Mouse (Mus musculus) midbrain, embryonic 13.5 days (tissue): ENCODE results near the gene Mtm1. TPM values are rescaled to one million over a fixed set of nuclear protein-coding genes. Genes with fewer than 3 reads are reported as not detected.
"Not testable (repeated sequence)": the region's sequence is repeated elsewhere in the genome, so short reads cannot be mapped to it uniquely, and the experiment has no call there.

Experiments used
- ATAC-seq: fragments of 200-750 bp; cut with Nextera tagmentation; 2 replicates; pipeline ENCODE4 v1.8.0; 2017; ENCODE audit warnings: mild to moderate bottlenecking, moderate TSS enrichment, moderate library complexity
- H3K27ac ChIP-seq: fragments of 300-500 bp; sonication (generic); 2 replicates; pipeline ENCODE4 v1.5.1; 2015; ENCODE audit warnings: inconsistent platforms, mild to moderate bottlenecking, moderate library complexity
- H3K27me3 ChIP-seq: fragments of 300-500 bp; sonication (generic); 2 replicates; pipeline ENCODE4 v1.6.1; 2015; ENCODE audit warnings: mild to moderate bottlenecking, inconsistent platforms
- H3K36me3 ChIP-seq: fragments of 300-500 bp; sonication (generic); 2 replicates; pipeline ENCODE4 v1.6.1; 2015; ENCODE audit warnings: mild to moderate bottlenecking, inconsistent platforms
- H3K4me1 ChIP-seq: fragments of 300-500 bp; sonication (generic); replicated peaks from 2 replicates; pipeline ENCODE4 v1.6.1; 2015; ENCODE audit warnings: inconsistent platforms
- H3K4me2 ChIP-seq: fragments of 300-500 bp; sonication (generic); replicated peaks from 2 replicates; pipeline ENCODE4 v1.6.1; 2015; ENCODE audit warnings: moderate library complexity, mild to moderate bottlenecking, inconsistent platforms
- H3K4me3 ChIP-seq: fragments of 300-500 bp; sonication (generic); replicated peaks from 2 replicates; pipeline ENCODE4 v1.5.1; 2015; ENCODE audit warnings: mild to moderate bottlenecking, inconsistent platforms
- H3K9ac ChIP-seq: fragments of 300-500 bp; sonication (generic); replicated peaks from 2 replicates; pipeline ENCODE4 v1.6.1; 2015; ENCODE audit warnings: mild to moderate bottlenecking, inconsistent platforms
- H3K9me3 ChIP-seq: fragments of 300-500 bp; sonication (generic); 2 replicates; pipeline ENCODE4 v1.6.1; 2016; ENCODE audit warnings: mild to moderate bottlenecking, inconsistent platforms
- WGBS: fragments of 180-500 bp; shearing (Covaris S2); methylation state at CpG from one replicate; pipeline ENCODE4 v1.1.7; 2015; 5-methylcytosine and 5-hydroxymethylcytosine counted together
- polyA plus RNA-seq: library from polyadenylated mRNA; unstranded; fragments of >200 nt; fragmentation: Nextera tagmentation; extraction: Ambion mirVana; gene quantifications from 2 replicates; pipeline ENCODE4 v1.2.1, GENCODE M21; 2015

The Mtm1 gene
- polyA plus RNA-seq, 1 experiment from 2014 or later: 4.3 TPM

GRCm38 (mm10) chrX:71296005-71296404 is 85.4 kb downstream of the Mtm1 start:
- WGBS: 83% methylated on average over 2 of the region's 2 CpGs
- no peak overlapping the region for H3K4me2 ChIP-seq
- no peaks in the 10 kb centered on the region for H3K9me3 ChIP-seq
- no peaks in the 10 kb centered on the region for H3K27me3 ChIP-seq
- no peak overlapping the region for H3K4me3 ChIP-seq
- ATAC-seq: no peak
- H3K36me3 ChIP-seq: no peaks in the 10 kb centered on the region
- no peak overlapping the region for H3K27ac ChIP-seq
- H3K9ac ChIP-seq: no peak overlapping the region
- no peaks in the 10 kb centered on the region for H3K4me1 ChIP-seq

GRCm38 (mm10) chrX:71302148-71302547 is 91.6 kb downstream of the Mtm1 start:
- 94% methylated on average over 5 of the region's 5 CpGs for WGBS
- ATAC-seq: no peak
- Histone ChIP-seq H3K4me1 (no peaks in the 10 kb centered on the region), H3K9ac (no peak overlapping the region), H3K27me3 (no peaks in the 10 kb centered on the region), H3K9me3 (no peaks in the 10 kb centered on the region), H3K27ac (no peak overlapping the region), H3K36me3 (no peaks in the 10 kb centered on the region), H3K4me3 (no peak overlapping the region), H3K4me2 (no peak overlapping the region)

DNA sequence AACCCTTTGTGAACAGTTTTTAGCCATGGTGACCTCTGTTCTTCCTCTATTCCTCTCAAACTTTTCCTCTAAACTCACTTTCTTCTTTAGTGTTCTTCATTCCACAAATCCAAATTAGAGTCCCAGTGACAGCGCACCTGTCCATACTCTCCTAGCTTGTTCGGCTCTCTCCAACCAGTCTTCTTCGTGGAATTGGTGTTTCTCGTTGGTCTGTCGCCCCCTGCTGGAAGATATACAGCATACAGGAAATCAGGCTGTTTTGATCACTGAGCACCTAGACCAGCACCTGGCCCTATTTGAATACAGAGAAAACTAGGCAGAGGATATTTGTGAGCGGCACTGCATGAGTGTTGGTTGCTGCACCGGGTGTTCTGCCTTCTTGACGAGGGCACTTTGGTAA is 100.7 kb downstream of the Mtm1 start:
- no peak overlapping the region for H3K27ac ChIP-seq
- H3K4me3 ChIP-seq: no peak overlapping the region
- H3K27me3 ChIP-seq: no peaks in the 10 kb centered on the region
- no peak overlapping the region for H3K9ac ChIP-seq
- H3K36me3 ChIP-seq: no peaks in the 10 kb centered on the region
- ATAC-seq: peak; percentile 76; the same call in 1 of the 2 replicates
- H3K9me3 ChIP-seq: no peaks in the 10 kb centered on the region
- 39% methylated on average over 8 of the region's 8 CpGs for WGBS
- H3K4me2 ChIP-seq: no peak overlapping the region
- no peaks in the 10 kb centered on the region for H3K4me1 ChIP-seq

DNA sequence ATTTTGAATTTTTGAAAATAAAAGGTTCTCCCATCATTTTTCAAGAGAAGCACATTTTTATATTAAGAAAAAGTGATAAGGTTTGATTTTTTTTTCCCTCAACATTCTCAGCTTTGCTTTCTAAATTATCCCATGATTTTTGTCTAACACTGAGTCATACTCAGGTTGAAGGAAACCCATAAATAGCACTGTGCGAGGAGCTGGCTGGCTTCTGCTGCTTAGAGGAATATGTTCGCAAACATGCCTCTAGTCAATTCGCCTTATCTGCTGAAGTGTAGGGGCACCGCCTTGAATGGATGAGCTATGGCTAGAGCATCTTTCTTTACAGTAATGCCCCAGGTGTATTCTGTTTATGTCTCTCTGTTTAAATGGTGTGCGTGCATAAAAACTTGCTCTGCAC is 103.8 kb downstream of the Mtm1 start:
- Histone ChIP-seq H3K9me3 (no peaks in the 10 kb centered on the region), H3K9ac (no peak overlapping the region), H3K4me1 (no peaks in the 10 kb centered on the region), H3K4me2 (no peak overlapping the region), H3K4me3 (no peak overlapping the region), H3K36me3 (no peaks in the 10 kb centered on the region), H3K27me3 (no peaks in the 10 kb centered on the region), H3K27ac (no peak overlapping the region)
- 92% methylated on average over 5 of the region's 5 CpGs for WGBS
- ATAC-seq: no peak

GRCm38 (mm10) chrX:71352033-71352432 is 141.5 kb downstream of the Mtm1 start:
- H3K4me3 ChIP-seq: no peak overlapping the region
- no peaks in the 10 kb centered on the region for H3K4me1 ChIP-seq
- no peak for ATAC-seq
- WGBS: 67% methylated on average over 1 of the region's 1 CpGs
- H3K27ac ChIP-seq: no peak overlapping the region
- H3K4me2 ChIP-seq: no peak overlapping the region
- no peaks in the 10 kb centered on the region for H3K36me3 ChIP-seq
- H3K9ac ChIP-seq: no peak overlapping the region
- no peaks in the 10 kb centered on the region for H3K27me3 ChIP-seq
- no peaks in the 10 kb centered on the region for H3K9me3 ChIP-seq

DNA sequence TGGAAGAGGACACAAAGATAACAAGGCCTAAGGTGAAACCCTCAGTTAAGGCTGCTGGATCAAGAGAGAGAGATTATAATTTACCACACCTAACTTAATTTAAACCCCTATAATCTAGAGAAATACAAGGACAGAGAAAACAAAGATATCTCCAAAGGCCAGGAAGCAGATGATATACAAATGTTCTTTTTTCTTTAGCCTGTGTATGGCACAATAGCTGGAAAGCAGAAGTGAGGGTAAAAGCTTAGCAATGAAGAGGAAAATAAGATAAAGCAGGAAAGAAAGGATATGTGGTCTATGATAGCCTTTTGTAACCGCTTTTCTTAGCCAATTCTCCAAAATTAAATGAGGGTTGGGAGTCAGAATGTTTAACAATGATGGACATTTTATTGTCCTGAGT is 144.8 kb downstream of the Mtm1 start:
- no peak overlapping the region for H3K4me2 ChIP-seq
- WGBS: 71% methylated on average over 1 of the region's 1 CpGs
- H3K4me1 ChIP-seq: no peaks in the 10 kb centered on the region
- no peak overlapping the region for H3K4me3 ChIP-seq
- H3K36me3 ChIP-seq: no peaks in the 10 kb centered on the region
- H3K27ac ChIP-seq: no peak overlapping the region
- no peak overlapping the region for H3K9ac ChIP-seq
- no peaks in the 10 kb centered on the region for H3K27me3 ChIP-seq
- H3K9me3 ChIP-seq: no peaks in the 10 kb centered on the region
- no peak for ATAC-seq

DNA sequence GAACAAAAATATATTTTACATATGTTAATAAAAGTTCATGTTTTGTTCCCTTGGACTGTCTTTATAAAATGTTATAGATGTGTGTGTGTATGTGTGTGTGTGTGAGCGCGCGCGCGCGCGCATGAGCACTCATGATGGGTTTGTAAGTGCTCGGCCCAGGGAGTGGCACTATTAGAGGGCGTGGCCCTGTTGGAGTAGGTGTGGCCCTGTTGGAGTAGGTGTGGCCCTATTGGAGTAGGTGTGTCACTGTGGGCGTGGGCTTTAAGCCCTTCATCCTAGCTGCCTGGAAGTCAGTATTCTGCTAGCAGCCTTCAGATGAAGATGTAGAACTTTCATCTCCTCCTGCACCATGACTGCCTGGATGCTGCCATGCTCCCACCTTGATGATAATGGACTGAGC is 151.2 kb downstream of the Mtm1 start:
- 90% methylated on average over 10 of the region's 10 CpGs for WGBS
- not testable (repeated sequence) for H3K9me3 ChIP-seq, H3K4me3 ChIP-seq, H3K4me1 ChIP-seq, H3K4me2 ChIP-seq, ATAC-seq, H3K9ac ChIP-seq, H3K36me3 ChIP-seq, H3K27me3 ChIP-seq, H3K27ac ChIP-seq

DNA sequence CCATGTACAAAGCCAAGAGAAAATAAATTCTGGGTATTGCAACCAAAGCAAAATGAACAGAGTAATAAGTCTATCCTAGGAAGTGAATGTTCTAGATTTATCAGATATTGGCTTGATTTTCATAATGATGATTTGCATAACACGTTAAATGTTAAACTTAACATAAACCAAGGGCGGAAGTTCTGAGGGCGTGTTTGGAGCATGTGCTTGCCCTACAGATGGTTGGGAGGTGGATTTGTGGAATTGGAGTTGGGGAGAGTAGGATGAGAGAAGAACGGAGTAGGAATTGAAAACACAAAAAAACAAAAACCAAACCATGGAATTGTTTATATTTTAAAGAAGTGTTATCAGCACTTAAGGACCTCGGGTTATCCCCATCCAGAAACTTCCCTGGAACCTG is 153.5 kb downstream of the Mtm1 start:
- H3K27me3 ChIP-seq: no peaks in the 10 kb centered on the region
- no peak overlapping the region for H3K27ac ChIP-seq
- WGBS: 77% methylated on average over 5 of the region's 5 CpGs
- peak overlapping the region; percentile 81; the same call in 1 of the 2 replicates for H3K9ac ChIP-seq
- 0 out of 2 replicates have a peak, but pooled peaks have one; percentile 1 for ATAC-seq
- peak overlapping the region; percentile 58 for H3K4me3 ChIP-seq
- peak overlapping the region; percentile 58 for H3K4me2 ChIP-seq
- H3K9me3 ChIP-seq: no peaks in the 10 kb centered on the region
- no peaks in the 10 kb centered on the region for H3K36me3 ChIP-seq
- H3K4me1 ChIP-seq: no peaks in the 10 kb centered on the region

- peak within 1 kb of the TSS; percentile 58 for H3K4me3 ChIP-seq
- WGBS: 21% methylated on average over 23 of the region's 47 CpGs
- no peaks in the 10 kb centered on the region for H3K36me3 ChIP-seq
- H3K9me3 ChIP-seq: no peaks in the 10 kb centered on the region
- H3K4me1 ChIP-seq: no peaks in the 10 kb centered on the region
- peak within 1 kb of the TSS; percentile 58 for H3K4me2 ChIP-seq
- peak within 1 kb of the TSS; percentile 81 for H3K9ac ChIP-seq
- H3K27ac ChIP-seq: peak within 1 kb of the TSS; percentile 82
- ATAC-seq: peak; percentile 98
- H3K27me3 ChIP-seq: no peaks in the 10 kb centered on the region
These were observed 154.0 kb downstream of the Mtm1 start, which contains the start of gene Mtmr1 for GRCm38 (mm10) chrX:71364554-71364991. Gene Mtmr1 (plus strand): TSS chrX:71364760.

- no peaks in the 10 kb centered on the region for H3K4me1 ChIP-seq
- peak overlapping the region; percentile 82 for H3K27ac ChIP-seq
- no peaks in the 10 kb centered on the region for H3K9me3 ChIP-seq
- H3K4me2 ChIP-seq: peak overlapping the region; percentile 58
- H3K9ac ChIP-seq: peak overlapping the region; percentile 81
- WGBS: 20% methylated on average over 15 of the region's 20 CpGs
- peak overlapping the region; percentile 58 for H3K4me3 ChIP-seq
- ATAC-seq: no peak; the same call in 1 of the 2 replicates
- no peaks in the 10 kb centered on the region for H3K27me3 ChIP-seq
- H3K36me3 ChIP-seq: no peaks in the 10 kb centered on the region
These were observed 154.4 kb downstream of the Mtm1 start for GRCm38 (mm10) chrX:71365011-71365410.

Other genes starting within 250 kb of the Mtm1 start
- gene Mamld1, start 160.5 kb upstream of the Mtm1 start, polyA plus RNA-seq: 4.0 and 5.3 TPM in 2 replicates
- 16.3 and 17.1 TPM in 2 replicates for gene Mtmr1, start 154.0 kb downstream of the Mtm1 start, polyA plus RNA-seq